Mouse (Mus musculus) embryo, embryonic 10 days (tissue): Measurements from ENCODE around the gene Atp6v0e.

ENCODE experiments used
- DNase-seq: peaks from one replicate; pipeline ENCODE4 v3.0.0-alpha.2; 2015; ENCODE audit warnings: low spot score

Gene Atp6v0e

GRCm38 (mm10) chr17:26640286-26640740, 22.7 kb upstream of the Atp6v0e start:
- DNase-seq = no peak

DNA sequence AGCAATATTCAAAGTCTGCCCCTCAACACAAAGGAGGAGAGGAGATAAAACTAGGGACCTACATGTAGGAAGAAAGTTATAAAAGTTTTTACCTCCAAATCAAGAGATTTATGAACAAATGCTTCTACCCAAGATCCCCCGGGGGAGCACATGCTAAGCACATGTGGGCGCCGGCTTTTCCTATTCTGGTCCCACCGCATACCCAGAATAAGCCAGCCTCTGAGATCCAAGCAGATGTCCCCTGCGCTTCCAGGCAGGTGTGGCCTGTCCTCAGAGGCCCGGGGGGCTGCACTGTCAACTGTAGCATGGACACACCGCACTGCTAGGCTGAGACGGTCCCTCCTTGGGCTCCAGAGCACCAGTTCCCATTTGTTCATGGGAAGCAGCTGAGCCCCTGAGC, 19.6 kb upstream of the Atp6v0e start:
- DNase-seq = no peak

GRCm38 (mm10) chr17:26643993-26644392, 19.0 kb upstream of the Atp6v0e start:
- DNase-seq = no peak

- DNase-seq = peak; percentile 78
Measured at GRCm38 (mm10) chr17:26644509-26645410, 18.3 kb upstream of the Atp6v0e start.

- DNase-seq = no peak
Measured at GRCm38 (mm10) chr17:26645411-26645854, 17.6 kb upstream of the Atp6v0e start.

GRCm38 (mm10) chr17:26647283-26647682, 15.7 kb upstream of the Atp6v0e start:
- peak; percentile 22 for DNase-seq

DNA sequence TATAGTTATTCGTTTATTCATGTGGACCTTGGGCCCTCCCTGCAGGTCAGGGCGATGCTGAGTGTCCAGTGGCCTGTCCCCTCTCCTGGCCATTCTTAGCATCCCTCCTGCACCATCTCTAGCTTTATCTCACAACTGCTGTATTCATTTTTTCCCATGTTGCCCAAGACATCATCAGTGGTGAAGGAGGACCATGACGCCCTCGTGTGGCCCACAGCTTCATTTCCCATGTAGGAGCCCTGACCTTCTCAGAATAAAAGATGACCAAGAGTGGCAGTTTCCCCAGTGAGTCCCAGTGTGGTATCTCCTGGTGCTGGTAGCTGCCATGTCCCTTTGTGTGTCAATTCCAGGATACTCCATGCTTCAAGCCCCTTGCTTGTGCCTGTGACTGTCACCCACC, 13.5 kb upstream of the Atp6v0e start:
- DNase-seq = no peak

DNA sequence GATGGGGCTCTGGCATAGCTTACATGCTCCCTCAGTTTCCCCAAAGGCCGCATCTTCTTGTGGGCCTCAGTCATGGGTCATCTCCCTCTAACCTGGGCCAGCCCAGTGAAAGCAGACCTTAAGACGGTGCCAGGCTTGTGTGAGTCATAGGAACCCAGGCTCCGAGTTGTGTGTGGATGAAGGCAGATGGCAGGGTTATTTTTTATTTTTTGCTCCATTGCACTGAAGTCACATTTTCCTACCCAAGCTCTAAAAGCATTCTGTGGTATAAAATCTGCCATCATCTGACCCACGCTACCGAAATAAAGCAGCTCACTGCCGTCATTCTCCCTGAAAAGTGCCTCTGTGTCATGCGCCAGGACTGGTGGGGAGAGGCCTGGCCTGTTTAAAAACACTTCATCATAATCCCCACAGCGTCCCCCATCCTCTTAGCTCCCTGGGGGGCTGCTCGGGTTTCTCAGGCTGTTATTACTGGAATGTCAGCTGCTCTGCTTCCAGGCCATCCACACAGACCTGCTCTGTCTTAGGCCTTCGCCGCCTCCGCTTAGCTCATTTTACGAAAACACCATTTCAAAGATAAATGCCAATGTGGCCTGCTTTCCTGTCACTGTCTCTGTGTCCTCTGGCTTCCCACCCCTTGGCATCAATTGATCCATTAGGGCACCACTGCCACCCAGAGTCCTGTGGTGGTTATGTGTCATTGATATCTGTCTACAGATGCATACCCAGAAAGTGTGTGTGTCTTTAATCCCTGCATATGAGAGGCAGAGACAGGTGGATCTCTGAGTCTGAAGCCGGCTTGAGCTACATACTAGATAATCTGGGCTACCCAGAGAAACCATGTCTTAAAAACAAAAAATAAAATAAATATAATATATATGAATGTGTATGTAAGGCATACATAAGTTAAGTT, 12.3 kb upstream of the Atp6v0e start:
- DNase-seq = no peak

DNA sequence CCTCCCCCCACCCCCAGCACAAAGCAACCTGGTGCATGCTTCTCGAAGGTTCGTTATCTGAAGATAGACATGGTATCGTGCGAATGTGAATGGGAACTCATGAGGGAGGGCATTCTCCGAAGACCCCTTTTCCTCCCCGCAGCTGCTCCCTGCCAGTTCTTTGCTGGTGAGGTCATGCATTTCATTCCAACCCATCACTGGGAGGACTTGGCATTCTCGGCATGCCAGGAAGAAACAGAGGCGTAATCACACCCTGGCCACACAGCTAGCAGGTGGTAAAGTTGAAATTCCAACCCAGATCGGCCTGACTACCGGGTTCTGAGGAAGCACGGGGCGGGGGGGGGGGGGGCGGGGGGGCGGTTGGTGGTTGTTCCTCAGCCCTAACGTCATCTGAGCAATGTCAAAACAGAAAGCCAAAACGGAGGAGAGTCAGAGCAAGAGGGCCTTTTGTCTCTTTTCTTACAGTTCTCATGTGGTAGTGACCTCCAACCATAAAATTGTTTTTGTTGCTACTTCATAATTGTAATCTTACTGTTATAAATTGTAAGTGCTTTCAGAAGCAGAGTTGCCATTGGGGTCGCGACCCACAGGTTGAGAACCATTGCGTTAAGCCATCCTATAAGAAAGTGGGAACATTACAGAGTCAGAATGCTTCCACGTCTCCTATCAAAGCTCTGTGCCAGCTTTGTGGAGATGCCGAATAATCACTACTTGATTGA, 4.0 kb upstream of the Atp6v0e start:
- DNase-seq = peak; percentile 35

GRCm38 (mm10) chr17:26659573-26659915, 3.5 kb upstream of the Atp6v0e start:
- DNase-seq = no peak

DNA sequence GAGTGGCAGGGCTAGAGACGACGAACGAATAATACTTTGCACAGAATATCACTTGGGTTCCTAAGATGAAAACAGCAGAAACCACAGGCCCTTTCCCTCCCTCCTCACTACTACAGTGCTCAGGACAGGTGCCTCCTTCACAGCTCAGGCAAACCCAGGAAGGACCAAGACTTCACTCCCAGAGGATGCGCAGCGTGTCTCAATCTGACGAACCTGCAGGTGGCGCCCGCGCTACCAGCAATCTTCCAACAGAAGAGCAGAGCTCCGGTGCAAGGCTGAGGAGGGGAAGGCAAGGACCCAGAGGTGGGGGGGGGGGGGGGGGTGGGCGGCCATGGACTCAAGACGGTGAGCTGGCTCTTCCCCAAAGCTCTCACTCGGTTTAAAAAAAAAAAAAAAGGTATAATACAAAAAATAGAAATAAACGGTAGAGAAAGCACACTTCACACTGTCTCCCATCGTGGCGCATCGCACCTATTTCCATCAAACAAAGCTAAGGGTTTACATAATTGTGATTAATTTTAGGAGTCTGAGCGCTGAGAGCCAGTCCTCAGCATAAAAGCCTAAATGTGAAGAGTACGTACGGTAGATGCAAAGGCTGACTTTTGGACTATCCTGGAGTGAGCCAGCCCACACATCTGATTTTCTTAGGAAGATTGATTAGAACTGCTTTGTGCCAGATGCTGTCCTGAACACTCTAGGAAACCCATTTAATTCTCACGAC, 2.7 kb upstream of the Atp6v0e start:
- DNase-seq = peak; percentile 84

DNA sequence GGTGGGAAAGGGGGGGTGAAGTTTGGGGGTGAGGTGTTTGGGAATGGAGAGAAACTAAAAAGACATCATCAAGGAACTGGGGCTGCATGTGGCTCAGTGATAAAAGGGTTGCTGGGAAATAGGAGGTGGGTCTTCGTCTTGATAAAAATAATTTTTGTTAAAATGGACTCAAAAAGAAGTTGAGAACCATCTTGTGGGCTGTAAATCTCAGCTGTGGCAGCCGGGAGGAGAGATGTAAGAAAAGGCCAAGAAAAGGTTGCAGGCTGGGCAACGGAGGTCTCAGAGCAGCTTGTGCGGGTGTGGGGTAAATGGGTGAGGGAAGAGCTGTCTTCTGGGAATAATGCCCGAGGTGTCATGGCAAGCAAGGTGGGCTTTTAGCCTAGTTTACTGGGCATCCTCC, 827 bp upstream of the Atp6v0e start:
- no peak for DNase-seq

GRCm38 (mm10) chr17:26665600-26665999, 2.6 kb downstream of the Atp6v0e start:
- no peak for DNase-seq

- DNase-seq = no peak
Measured at GRCm38 (mm10) chr17:26671268-26671667, 8.2 kb downstream of the Atp6v0e start.

GRCm38 (mm10) chr17:26675845-26676244, 12.8 kb downstream of the Atp6v0e start:
- no peak for DNase-seq

- DNase-seq = peak; percentile 96
Measured at GRCm38 (mm10) chr17:26676252-26676615, 13.2 kb downstream of the Atp6v0e start.

DNA sequence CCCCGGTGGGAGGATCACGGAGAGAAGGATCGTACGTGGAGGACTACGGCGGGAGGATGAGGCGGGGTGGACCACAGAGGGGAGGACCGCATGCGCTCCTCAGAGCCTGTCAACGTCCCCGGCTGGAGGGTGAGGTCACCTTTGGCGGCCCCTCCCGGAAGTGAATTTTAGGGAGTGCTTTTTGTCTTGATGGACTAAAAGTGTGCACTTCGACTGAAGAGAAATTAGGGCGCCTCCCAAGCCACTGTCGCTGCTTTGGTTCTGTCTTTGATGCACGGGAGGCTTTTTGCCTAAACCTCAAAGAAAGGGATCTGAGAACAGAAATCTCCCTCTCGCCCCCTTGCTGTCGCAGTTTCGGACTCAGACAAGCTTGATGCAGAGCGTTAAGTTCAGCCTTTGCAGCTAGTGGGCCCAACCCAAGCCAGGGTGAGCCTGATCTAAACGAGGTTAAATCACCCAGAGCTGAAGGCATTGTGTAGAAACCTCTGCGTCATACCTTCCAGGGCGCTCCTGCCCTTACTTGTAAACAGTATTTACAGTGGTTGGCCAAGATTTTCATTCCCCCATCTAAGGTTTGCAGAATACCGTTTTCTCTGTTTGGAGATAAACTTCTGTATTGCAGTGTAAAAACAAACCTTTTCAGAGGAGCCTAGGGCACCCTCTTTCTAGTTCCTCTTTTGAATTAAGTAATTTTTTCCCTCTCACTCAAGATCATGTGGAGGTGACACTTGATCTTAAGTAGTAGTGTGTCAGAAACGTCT, 13.8 kb downstream of the Atp6v0e start:
- DNase-seq = peak; percentile 13

DNA sequence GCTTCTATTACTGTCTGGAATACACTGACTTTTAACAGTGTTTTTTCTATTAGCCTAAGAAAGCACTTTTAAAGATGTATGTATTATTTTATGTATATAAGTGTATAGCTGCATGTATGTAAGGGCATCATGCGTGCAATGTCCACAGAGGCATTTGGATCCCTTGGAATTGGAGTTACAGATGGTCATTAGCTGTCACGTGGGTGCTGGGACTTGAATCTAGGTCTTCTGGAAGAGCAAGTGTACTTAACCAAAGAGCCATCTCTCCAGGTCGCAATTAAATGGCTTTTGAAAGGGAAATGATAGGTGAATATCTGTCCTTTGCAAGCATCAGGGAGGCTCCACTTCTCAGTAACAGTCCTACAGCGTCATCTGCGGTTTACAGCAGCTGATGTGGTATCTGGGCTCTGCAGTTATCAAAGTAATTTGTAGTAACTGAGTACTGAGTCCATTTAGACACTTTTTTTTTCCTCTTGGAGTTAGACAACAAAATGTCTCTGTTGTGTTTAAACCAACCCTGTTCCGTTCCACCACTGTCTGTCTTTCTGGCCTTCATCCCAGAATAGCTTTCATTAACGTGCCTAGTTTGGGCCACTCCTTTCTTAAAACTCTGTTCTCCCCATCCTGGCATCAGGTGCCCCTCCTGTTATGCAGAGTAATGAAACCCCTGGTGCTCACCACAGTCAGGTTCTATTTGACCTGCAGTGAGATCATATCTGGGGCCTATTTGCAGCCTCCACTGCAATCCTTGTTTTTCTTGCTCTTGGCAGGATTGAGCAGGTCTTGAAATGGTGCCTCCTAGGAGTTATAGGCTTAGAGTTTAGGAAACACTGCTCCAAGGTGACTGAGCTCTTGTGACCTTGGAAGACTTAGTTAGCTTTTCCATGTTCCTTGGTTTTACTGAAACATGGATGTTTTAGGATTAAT, 14.9 kb downstream of the Atp6v0e start:
- DNase-seq = no peak

GRCm38 (mm10) chr17:26681276-26681675, 18.2 kb downstream of the Atp6v0e start:
- no peak for DNase-seq
